Mouse (Mus musculus): ENCODE measurements around the gene Anks3.
A peak's percentile ranks its signal among the peaks of the same experiment; 100 is the strongest.

The Anks3 gene

GRCm38 (mm10) chr16:4963797-4964709, at the start of gene Anks3:
Gene Anks3 (minus strand): TSS chr16:4964205.
- peak; percentile 97 for DNase-seq (ENCODE audit: low spot score)

GRCm38 (mm10) chr16:5013054-5013838, 49.2 kb upstream of the Anks3 start, which contains the start of gene Rogdi:
Gene Rogdi (minus strand): TSS chr16:5013553.
- peak; percentile 98 for DNase-seq (ENCODE audit: low spot score)

GRCm38 (mm10) chr16:5012036-5013005, 48.3 kb upstream of the Anks3 start:
- no peak for DNase-seq (ENCODE audit: low spot score)

- no peak for DNase-seq (ENCODE audit: low spot score)
These were observed 47.3 kb upstream of the Anks3 start for GRCm38 (mm10) chr16:5011285-5011684.

- no peak for DNase-seq (ENCODE audit: low spot score)
These were observed 46.4 kb upstream of the Anks3 start for GRCm38 (mm10) chr16:5010371-5010935.

GRCm38 (mm10) chr16:5008076-5008475, 44.1 kb upstream of the Anks3 start:
- no peak for DNase-seq (ENCODE audit: low spot score)

GRCm38 (mm10) chr16:5007492-5007891, 43.5 kb upstream of the Anks3 start:
- no peak for DNase-seq (ENCODE audit: low spot score)

- no peak for DNase-seq (ENCODE audit: low spot score)
These were observed 43.1 kb upstream of the Anks3 start, which contains the start of gene Smim22 for GRCm38 (mm10) chr16:5007067-5007466. Gene Smim22 (plus strand): TSS chr16:5007288.

- no peak for DNase-seq (ENCODE audit: low spot score)
These were observed 36.6 kb upstream of the Anks3 start for GRCm38 (mm10) chr16:5000611-5001010.

- no peak for DNase-seq (ENCODE audit: low spot score)
These were observed 35.0 kb upstream of the Anks3 start for GRCm38 (mm10) chr16:4998984-4999383.

GRCm38 (mm10) chr16:4997553-4997952, 33.5 kb upstream of the Anks3 start, which contains the start of gene Sept12:
Gene Sept12 (minus strand): TSS chr16:4997852.
- DNase-seq (ENCODE audit: low spot score), result peak; percentile 72

GRCm38 (mm10) chr16:4993276-4993675, 29.3 kb upstream of the Anks3 start:
- no peak for DNase-seq (ENCODE audit: low spot score)

- DNase-seq (ENCODE audit: low spot score), result no peak
These were observed 20.7 kb upstream of the Anks3 start for GRCm38 (mm10) chr16:4984717-4985116.

GRCm38 (mm10) chr16:4979755-4980380, 15.9 kb upstream of the Anks3 start:
- DNase-seq (ENCODE audit: low spot score), result no peak

- no peak for DNase-seq (ENCODE audit: low spot score)
These were observed 14.5 kb upstream of the Anks3 start for GRCm38 (mm10) chr16:4978275-4979051.

GRCm38 (mm10) chr16:4976180-4976579, 12.2 kb upstream of the Anks3 start:
- no peak for DNase-seq (ENCODE audit: low spot score)

GRCm38 (mm10) chr16:4974521-4974920, 10.5 kb upstream of the Anks3 start:
- DNase-seq (ENCODE audit: low spot score), result no peak

GRCm38 (mm10) chr16:4971626-4972025, 7.6 kb upstream of the Anks3 start:
- DNase-seq (ENCODE audit: low spot score), result no peak

- DNase-seq (ENCODE audit: low spot score), result no peak
These were observed 5.2 kb upstream of the Anks3 start for GRCm38 (mm10) chr16:4969055-4969843.
